14 mouse cellular contexts compared by ENCODE assay signal in genomic region chr5:92599030-92599429, GRCm38 (mm10). TPM values are rescaled to one million over a fixed set of nuclear protein-coding genes. Genes with fewer than 3 reads are reported as not detected.
DNase-seq lines count a peak whose midpoint lies in the region; ATAC-seq and TF ChIP-seq lines count a peak whose summit lies in the region.
"Had no signal": no experiment of that assay in that cellular context is flagged by ENCODE, and none has a peak within 500 bp of the region (broad histone marks: within the 10 kb centered on the region; RNA-seq: fewer than 3 reads in every experiment).

No protein-coding gene starts in this region.

- peaks cover 3% of the 10 kb centered on the region; the same call in 1 of the 2 replicates for H3K27me3 ChIP-seq in cerebellum, adult 2 months (ENCODE audit: control insufficient read depth, insufficient read depth, low read length)
- H3K27me3 ChIP-seq in kidney, embryonic 14.5 days (ENCODE audit: control insufficient read depth, insufficient read depth, low read length) = no peaks in the 10 kb centered on the region; the same call in 1 of the 2 replicates
- H3K27me3 ChIP-seq: intestine, embryonic 15.5 days had no signal

- TF ChIP-seq CTCF in cerebellum, adult 2 months (IDR thresholded peaks at IDR 0.05; ENCODE audit: borderline replicate concordance, insufficient read depth, low read depth, low read length) = no peak

- H3K36me3 ChIP-seq in kidney, embryonic 14.5 days (ENCODE audit: control insufficient read depth, insufficient read depth, low read length) = no peaks in the 10 kb centered on the region
- H3K36me3 ChIP-seq: intestine, embryonic 15.5 days had no signal

- ATAC-seq in kidney, embryonic 14.5 days (ENCODE audit: low FRiP score, low TSS enrichment) = no peak
- no peak for ATAC-seq in erythroid progenitor cell, adult 5-6 weeks (replicated peaks; ENCODE audit: low FRiP score, poor library complexity, severe bottlenecking)
- ATAC-seq: intestine, embryonic 15.5 days had no signal

- 65% methylated on average over 10 of the region's 10 CpGs for WGBS in cerebellum, adult 2 months
- WGBS in kidney, embryonic 14.5 days = 81% methylated on average over 10 of the region's 10 CpGs

- H3K4me2 ChIP-seq in kidney, embryonic 14.5 days (replicated peaks; ENCODE audit: low read depth, low read length) = no peak overlapping the region
- H3K4me2 ChIP-seq: heart, embryonic 11.5 days; intestine, embryonic 15.5 days had no signal

- no peaks in the 10 kb centered on the region for H3K9me3 ChIP-seq in kidney, embryonic 14.5 days (ENCODE audit: control insufficient read depth, low read length)
- H3K9me3 ChIP-seq: intestine, embryonic 15.5 days; megakaryocyte, embryonic 14.5 days had no signal

- no peak overlapping the region for H3K4me3 ChIP-seq in cerebellum, adult 2 months (replicated peaks; ENCODE audit: insufficient read depth, low read depth, low read length)
- no peak overlapping the region for H3K4me3 ChIP-seq in kidney, embryonic 14.5 days (ENCODE audit: low read length)
- H3K4me3 ChIP-seq: erythroblast, embryonic 14.5 days; intestine, embryonic 15.5 days; megakaryocyte, embryonic 14.5 days had no signal

- peak; percentile 11 to 18 for DNase-seq in cerebellum, adult 2 months
- no peak for DNase-seq in cerebellum, postnatal 36 days
- DNase-seq in right cerebral cortex, adult 2 months (ENCODE audit: low spot score in 2 of 2) = peak; percentile 32 to 37
- no peak for DNase-seq in right cerebral cortex, postnatal 4 days
- peak; percentile 31 for DNase-seq in lung, postnatal 10 days
- no peak for DNase-seq in testis, postnatal 10 days (ENCODE audit: low spot score)
- DNase-seq: cerebellum, adult 8-10 months; thymus, adult 18-20 months had no signal

- no peak for TF ChIP-seq POLR2A in cerebellum, adult 2 months (IDR thresholded peaks at IDR 0.05; ENCODE audit: borderline replicate concordance, insufficient read depth, low read length)

- no peak overlapping the region for H3K9ac ChIP-seq in kidney, embryonic 14.5 days (ENCODE audit: low read depth, low read length)
- H3K9ac ChIP-seq: intestine, embryonic 15.5 days had no signal

- no peaks in the 10 kb centered on the region for H3K4me1 ChIP-seq in cerebellum, adult 2 months (ENCODE audit: control insufficient read depth, insufficient read depth, low read length)
- no peaks in the 10 kb centered on the region for H3K4me1 ChIP-seq in kidney, embryonic 14.5 days (ENCODE audit: control insufficient read depth, insufficient read depth, low read length)

- no peak overlapping the region for H3K27ac ChIP-seq in cerebellum, adult 2 months (ENCODE audit: insufficient read depth, low read length)
- H3K27ac ChIP-seq in kidney, embryonic 14.5 days (ENCODE audit: low read depth, low read length) = no peak overlapping the region
- H3K27ac ChIP-seq: intestine, embryonic 15.5 days had no signal

RNA-seq across cellular contexts. Expression of gene Stbd1, which starts 3.8 kb away (rescaled TPM):
- polyA plus RNA-seq in cerebellum, adult 2 months (2012; rRNA removed) = 0.87 and 0.95 TPM in 2 replicates
- 16.1 and 22.4 TPM in 2 replicates for polyA plus RNA-seq in kidney, embryonic 14.5 days (2014; fragmentation: Nextera tagmentation; extraction: Ambion mirVana)
- total RNA-seq in erythroid progenitor cell, adult 5-6 weeks (2015; ENCODE audit: low replicate concordance) = 2.5 TPM in 1 of 2 replicates, not detected in the other
- total RNA-seq in erythroid progenitor cell, adult 5-6 weeks (2017; ENCODE audit: low replicate concordance) = not detected in 2 replicates

RNA-seq across cellular contexts. Expression of gene Fam47e, which starts 44.2 kb away (rescaled TPM):
- 0.31 and 0.78 TPM in 2 replicates for polyA plus RNA-seq in cerebellum, adult 2 months (2012; rRNA removed)
- polyA plus RNA-seq in kidney, embryonic 14.5 days (2014; fragmentation: Nextera tagmentation; extraction: Ambion mirVana) = not detected in 2 replicates
- not detected in 2 replicates for total RNA-seq in erythroid progenitor cell, adult 5-6 weeks (2015; ENCODE audit: low replicate concordance)
- total RNA-seq in erythroid progenitor cell, adult 5-6 weeks (2017; ENCODE audit: low replicate concordance) = not detected in 2 replicates
- polyA plus RNA-seq: erythroblast, embryonic 14.5 days; heart, embryonic 11.5 days; intestine, embryonic 15.5 days had no signal

Comparison
In these comparisons a context has a peak if more than half of its experiments do, and no peak if none do; other contexts are left out.
1. DNase-seq: peak in cerebellum, adult 2 months (2 of 2), right cerebral cortex, adult 2 months (2 of 2) and lung, postnatal 10 days (single experiment); none in cerebellum, postnatal 36 days (0 of 2), right cerebral cortex, postnatal 4 days (single experiment) and testis, postnatal 10 days (single experiment).